Mouse (Mus musculus) layer of hippocampus, postnatal 25 days (tissue): ENCODE measurements around the gene Arnt2. TPM values are rescaled to one million over a fixed set of nuclear protein-coding genes. Genes with fewer than 3 reads are reported as not detected.

Source experiments
- DNase-seq, 2 experiments: peaks; one replicate each; pipeline ENCODE4 v3.0.0; 2022; ENCODE audit warnings: mixed read lengths in 2 of 2, low spot score in 1 of 2; ENCODE audit errors: extremely low spot score in 1 of 2
- total RNA-seq, 2 experiments: library from RNA; stranded (reverse); gene quantifications; 2 replicates each; pipeline ENCODE4 v1.2.3; 2021

The Arnt2 gene
- total RNA-seq, 2 experiments from 2014 or later: 157 to 163 TPM

- no peak for DNase-seq
Measured at GRCm38 (mm10) chr7:84401641-84402455, 8.1 kb downstream of the Arnt2 start.

- DNase-seq: no peak
Measured at GRCm38 (mm10) chr7:84397320-84397719, 12.7 kb downstream of the Arnt2 start.

GRCm38 (mm10) chr7:84396581-84396980 is 13.4 kb downstream of the Arnt2 start:
- DNase-seq: no peak

- no peak for DNase-seq
Measured at GRCm38 (mm10) chr7:84387826-84388225, 22.1 kb downstream of the Arnt2 start.

DNA sequence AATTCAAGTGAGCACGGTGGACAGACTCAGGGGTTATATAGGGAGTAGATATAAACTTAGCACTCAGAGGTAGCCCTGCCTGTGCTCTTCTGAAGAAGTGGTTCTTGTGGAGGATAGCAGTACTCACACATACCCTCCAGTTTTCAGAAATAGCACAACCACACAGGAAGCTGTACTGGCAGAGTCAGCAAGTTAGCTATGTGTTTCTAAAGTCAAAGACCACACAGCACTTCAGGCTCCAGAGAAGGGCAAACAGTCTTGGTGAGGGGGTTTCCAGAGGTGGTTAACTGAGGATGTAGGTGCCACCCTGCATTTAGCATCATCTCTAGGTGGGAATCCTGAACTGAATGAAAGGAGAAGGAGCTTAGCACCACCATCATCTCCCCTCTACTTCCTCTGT is 23.5 kb downstream of the Arnt2 start:
- DNase-seq: no peak

- no peak for DNase-seq
Measured at GRCm38 (mm10) chr7:84384778-84385177, 25.2 kb downstream of the Arnt2 start.

- no peak for DNase-seq
Measured at GRCm38 (mm10) chr7:84384086-84384485, 25.9 kb downstream of the Arnt2 start.

DNA sequence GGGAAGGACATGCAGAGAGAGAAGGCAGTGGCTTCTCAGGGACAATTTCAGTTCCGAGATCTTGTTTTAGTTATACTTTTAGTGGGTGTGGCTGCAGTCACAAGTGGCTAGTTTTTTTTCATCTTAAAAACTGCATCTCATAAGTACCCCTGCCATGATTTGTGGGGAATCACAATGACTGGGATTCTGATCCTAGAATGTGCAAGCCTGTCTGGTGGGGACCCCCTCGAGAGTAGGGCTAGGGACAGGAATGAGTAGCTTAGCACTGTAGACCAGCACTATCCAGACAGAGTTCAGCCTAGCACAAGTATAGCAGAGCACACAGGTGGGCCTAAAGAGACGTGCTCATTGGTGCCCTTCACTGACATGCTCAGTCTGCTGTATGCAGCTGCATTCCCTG is 27.6 kb downstream of the Arnt2 start:
- no peak for DNase-seq

GRCm38 (mm10) chr7:84380810-84381209 is 29.2 kb downstream of the Arnt2 start:
- DNase-seq: no peak

GRCm38 (mm10) chr7:84377330-84377729 is 32.6 kb downstream of the Arnt2 start:
- no peak for DNase-seq

DNA sequence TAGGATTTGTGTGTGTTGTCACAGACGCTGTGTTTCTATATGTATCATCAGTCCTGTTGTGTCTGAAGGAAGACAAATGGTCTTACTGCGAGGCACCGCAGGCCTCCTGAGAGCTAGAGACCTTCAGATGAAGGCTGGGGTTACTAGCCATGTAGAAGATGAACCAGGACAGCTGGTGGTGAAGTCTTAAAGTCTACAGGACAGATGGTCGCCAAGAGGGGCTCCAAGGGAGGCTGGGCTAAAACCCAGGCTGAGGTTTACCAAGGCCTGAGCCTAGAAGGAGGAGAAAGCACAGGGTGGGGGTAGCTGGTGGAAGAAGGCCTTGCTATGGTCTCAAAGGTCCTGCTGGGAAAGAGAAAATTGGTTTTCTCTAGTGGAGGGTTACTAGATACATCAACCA is 36.3 kb downstream of the Arnt2 start:
- DNase-seq: no peak

DNA sequence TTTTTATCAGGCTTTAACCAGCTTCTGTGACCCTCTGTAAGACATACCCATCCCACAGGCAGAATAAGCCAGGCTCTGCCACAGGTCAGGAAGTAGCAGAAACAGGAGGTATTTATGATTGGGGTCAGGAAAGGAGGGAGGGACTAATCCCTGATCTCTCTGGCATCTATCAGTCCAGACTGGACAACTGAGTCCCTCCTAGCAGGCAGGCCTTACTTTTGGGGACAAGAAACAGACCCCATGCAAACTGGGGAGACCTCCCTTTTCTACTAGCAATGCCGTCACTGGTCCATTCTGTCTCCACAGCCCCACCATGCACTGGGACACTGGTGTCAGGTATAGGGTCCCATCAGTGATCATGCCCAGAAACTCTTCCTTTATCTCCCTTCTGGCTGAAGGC is 37.1 kb downstream of the Arnt2 start:
- DNase-seq: no peak

- DNase-seq: no peak
Measured at GRCm38 (mm10) chr7:84372280-84372679, 37.7 kb downstream of the Arnt2 start.

GRCm38 (mm10) chr7:84370911-84371592 is 38.9 kb downstream of the Arnt2 start:
- DNase-seq: no peak

DNA sequence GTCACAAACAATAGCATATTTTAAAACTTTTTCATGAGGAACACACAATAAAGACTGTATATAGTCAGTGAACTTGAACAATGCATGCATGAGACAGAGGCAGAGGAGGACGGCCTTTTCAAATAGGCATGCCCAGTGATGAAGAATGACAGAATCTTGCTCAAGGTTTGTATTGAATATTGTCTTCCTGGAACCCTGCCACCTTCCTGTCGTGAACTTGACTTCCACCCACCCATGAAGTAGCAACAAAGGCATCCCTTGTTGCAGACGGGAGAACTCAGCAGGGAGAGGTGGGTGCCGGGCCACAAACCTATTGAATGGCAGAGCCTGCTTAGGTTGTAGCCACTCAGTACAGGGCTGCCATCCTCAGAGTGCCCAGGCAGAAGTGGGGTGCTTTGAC is 43.7 kb downstream of the Arnt2 start:
- DNase-seq: no peak

DNA sequence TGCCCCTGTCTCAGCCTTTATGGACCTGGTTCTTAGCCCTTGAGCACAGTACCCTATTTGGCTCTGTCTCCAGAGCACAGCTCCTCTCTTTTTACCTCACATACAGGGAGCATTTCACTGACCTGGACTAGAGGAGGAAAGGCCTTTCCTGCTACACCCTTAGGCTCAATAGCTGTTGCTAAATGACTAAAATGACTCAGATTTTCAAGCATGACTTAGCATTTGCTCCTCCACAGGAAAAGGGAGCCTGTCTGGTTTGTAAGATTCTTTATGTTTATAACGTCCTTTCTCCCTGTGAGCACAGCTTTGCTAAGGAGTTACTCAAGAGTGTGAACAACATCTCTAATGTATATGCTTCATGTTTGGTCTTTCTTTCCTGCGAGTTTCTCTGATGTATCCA is 47.3 kb downstream of the Arnt2 start:
- DNase-seq: no peak

- no peak for DNase-seq
Measured at GRCm38 (mm10) chr7:84361086-84361684, 48.8 kb downstream of the Arnt2 start.

DNA sequence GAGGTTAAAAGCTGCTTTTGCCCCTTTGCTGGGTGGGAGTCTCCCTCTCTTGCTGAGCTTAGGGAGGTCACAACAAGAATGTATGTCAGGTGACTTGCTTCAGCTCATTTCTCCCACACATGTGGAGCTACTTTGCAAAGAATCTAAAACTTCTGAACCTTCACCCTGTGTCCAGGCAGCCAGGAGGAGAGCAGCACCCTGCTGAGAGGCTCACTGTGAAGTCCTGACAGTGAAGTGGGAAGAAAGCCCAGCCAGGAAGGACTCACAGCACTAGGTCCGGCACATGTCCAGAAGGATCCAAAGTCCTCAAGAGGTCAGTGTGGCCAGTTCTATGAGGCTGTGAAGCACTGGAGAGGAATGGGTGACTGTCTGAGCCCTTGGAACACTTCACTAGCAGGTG is 51.5 kb downstream of the Arnt2 start:
- DNase-seq: no peak

GRCm38 (mm10) chr7:84355619-84356570 is 54.1 kb downstream of the Arnt2 start:
- peak; percentile 42 to 65 for DNase-seq

- no peak for DNase-seq
Measured at GRCm38 (mm10) chr7:84354890-84355289, 55.1 kb downstream of the Arnt2 start.
